Mouse (Mus musculus): Measurements from ENCODE around the gene Acpp. TPM values are rescaled to one million over a fixed set of nuclear protein-coding genes. Genes with fewer than 3 reads are reported as not detected.

Acpp gene
- polyA plus RNA-seq, 1 experiment from 2014 or later = 0.09 TPM

- Histone ChIP-seq H3K4me2 (no peak overlapping the region), H3K4me1 (peaks cover 11% of the 10 kb centered on the region), H3K27ac (no peak overlapping the region), H3K36me3 (replicated peaks) (no peaks in the 10 kb centered on the region), H3K4me3 (replicated peaks) (no peak overlapping the region), H3K9ac (no peak overlapping the region), H3K9me3 (no peaks in the 10 kb centered on the region), H3K27me3 (no peaks in the 10 kb centered on the region)
- no peak for ATAC-seq (ENCODE audit: low FRiP score)
- WGBS = 90% methylated on average over 5 of the region's 5 CpGs
These were observed 1.9 kb upstream of the Acpp start for GRCm38 (mm10) chr9:104339483-104339882.

- Histone ChIP-seq H3K27ac (no peak overlapping the region), H3K4me2 (no peak overlapping the region), H3K9me3 (no peaks in the 10 kb centered on the region), H3K36me3 (replicated peaks) (no peaks in the 10 kb centered on the region), H3K9ac (no peak overlapping the region), H3K27me3 (no peaks in the 10 kb centered on the region), H3K4me3 (replicated peaks) (no peak overlapping the region), H3K4me1 (peaks cover 11% of the 10 kb centered on the region)
- ATAC-seq (ENCODE audit: low FRiP score) = no peak
- WGBS = 89% methylated on average over 18 of the region's 18 CpGs
These were observed 1.2 kb upstream of the Acpp start for GRCm38 (mm10) chr9:104338489-104339427.

GRCm38 (mm10) chr9:104331301-104331700, 6.2 kb downstream of the Acpp start:
- Histone ChIP-seq H3K4me1 (no peaks in the 10 kb centered on the region), H3K4me2 (no peak overlapping the region), H3K9me3 (no peaks in the 10 kb centered on the region), H3K27me3 (no peaks in the 10 kb centered on the region), H3K36me3 (replicated peaks) (no peaks in the 10 kb centered on the region), H3K9ac (no peak overlapping the region), H3K27ac (no peak overlapping the region), H3K4me3 (replicated peaks) (no peak overlapping the region)
- no peak for ATAC-seq (ENCODE audit: low FRiP score)
- 90% methylated on average over 5 of the region's 5 CpGs for WGBS

- no peak overlapping the region for H3K4me3 ChIP-seq (replicated peaks)
- H3K4me1 ChIP-seq = no peaks in the 10 kb centered on the region
- H3K27me3 ChIP-seq = no peaks in the 10 kb centered on the region
- 69% methylated on average over 4 of the region's 4 CpGs for WGBS
- H3K27ac ChIP-seq = no peak overlapping the region
- no peak overlapping the region for H3K4me2 ChIP-seq
- no peak for ATAC-seq (ENCODE audit: low FRiP score)
- H3K36me3 ChIP-seq (replicated peaks) = no peaks in the 10 kb centered on the region
- H3K9ac ChIP-seq = no peak overlapping the region
- H3K9me3 ChIP-seq = no peaks in the 10 kb centered on the region
These were observed 8.9 kb downstream of the Acpp start for GRCm38 (mm10) chr9:104328655-104329054.

- WGBS = 76% methylated on average over 7 of the region's 7 CpGs
- no peaks in the 10 kb centered on the region for H3K9me3 ChIP-seq
- no peak for ATAC-seq (ENCODE audit: low FRiP score)
These were observed 16.0 kb downstream of the Acpp start for GRCm38 (mm10) chr9:104321519-104321918.

GRCm38 (mm10) chr9:104316351-104316750, 21.2 kb downstream of the Acpp start:
- no peaks in the 10 kb centered on the region for H3K36me3 ChIP-seq (replicated peaks)
- no peak overlapping the region for H3K9ac ChIP-seq
- H3K9me3 ChIP-seq = no peaks in the 10 kb centered on the region
- no peak overlapping the region for H3K4me3 ChIP-seq (replicated peaks)
- no peaks in the 10 kb centered on the region for H3K4me1 ChIP-seq
- 90% methylated on average over 11 of the region's 11 CpGs for WGBS
- no peak overlapping the region for H3K4me2 ChIP-seq
- no peak overlapping the region for H3K27ac ChIP-seq
- ATAC-seq (ENCODE audit: low FRiP score) = no peak
- 0 out of 2 replicates have a peak, but pooled peaks cover 3% of the 10 kb centered on the region for H3K27me3 ChIP-seq

More at GRCm38 (mm10) chr9:104321519-104321918, 16.0 kb downstream of the Acpp start:
- no peak overlapping the region for H3K4me2 ChIP-seq
- no peak overlapping the region for H3K4me3 ChIP-seq (replicated peaks)
- H3K4me1 ChIP-seq = no peaks in the 10 kb centered on the region
- no peaks in the 10 kb centered on the region for H3K27me3 ChIP-seq
- no peak overlapping the region for H3K27ac ChIP-seq
- no peaks in the 10 kb centered on the region for H3K36me3 ChIP-seq (replicated peaks)
- H3K9ac ChIP-seq = no peak overlapping the region

- Histone ChIP-seq H3K4me3 (replicated peaks) (no peak overlapping the region), H3K9me3 (no peaks in the 10 kb centered on the region), H3K4me2 (no peak overlapping the region), H3K4me1 (no peaks in the 10 kb centered on the region), H3K27me3 (0 out of 2 replicates have a peak, but pooled peaks cover 3% of the 10 kb centered on the region), H3K36me3 (replicated peaks) (no peaks in the 10 kb centered on the region), H3K9ac (no peak overlapping the region), H3K27ac (no peak overlapping the region)
- WGBS = 13% methylated on average over 10 of the region's 10 CpGs
- peak; percentile 36; the same call in 1 of the 2 replicates for ATAC-seq (ENCODE audit: low FRiP score)
These were observed 22.0 kb downstream of the Acpp start for GRCm38 (mm10) chr9:104315499-104315898.

- WGBS = 12% methylated on average over 6 of the region's 6 CpGs
- no peak overlapping the region for H3K27ac ChIP-seq
- no peaks in the 10 kb centered on the region for H3K4me1 ChIP-seq
- H3K9me3 ChIP-seq = no peaks in the 10 kb centered on the region
- H3K9ac ChIP-seq = no peak overlapping the region
- no peak for ATAC-seq (ENCODE audit: low FRiP score)
- no peaks in the 10 kb centered on the region for H3K36me3 ChIP-seq (replicated peaks)
- no peak overlapping the region for H3K4me3 ChIP-seq (replicated peaks)
- no peaks in the 10 kb centered on the region for H3K27me3 ChIP-seq
- no peak overlapping the region for H3K4me2 ChIP-seq
These were observed 30.8 kb downstream of the Acpp start for GRCm38 (mm10) chr9:104306734-104307133.

GRCm38 (mm10) chr9:104305333-104306111, 32.0 kb downstream of the Acpp start:
- no peaks in the 10 kb centered on the region for H3K4me1 ChIP-seq
- no peak overlapping the region for H3K27ac ChIP-seq
- WGBS = 94% methylated on average over 6 of the region's 6 CpGs
- no peak overlapping the region for H3K9ac ChIP-seq
- H3K9me3 ChIP-seq = no peaks in the 10 kb centered on the region
- ATAC-seq (ENCODE audit: low FRiP score) = no peak
- no peaks in the 10 kb centered on the region for H3K36me3 ChIP-seq (replicated peaks)
- no peak overlapping the region for H3K4me2 ChIP-seq
- H3K4me3 ChIP-seq (replicated peaks) = no peak overlapping the region
- H3K27me3 ChIP-seq = no peaks in the 10 kb centered on the region

- Histone ChIP-seq H3K4me1 (no peaks in the 10 kb centered on the region), H3K4me2 (no peak overlapping the region), H3K27ac (no peak overlapping the region), H3K4me3 (replicated peaks) (no peak overlapping the region), H3K9me3 (no peaks in the 10 kb centered on the region), H3K9ac (no peak overlapping the region), H3K27me3 (no peaks in the 10 kb centered on the region), H3K36me3 (replicated peaks) (no peaks in the 10 kb centered on the region)
- ATAC-seq (ENCODE audit: low FRiP score) = no peak
- 80% methylated on average over 10 of the region's 10 CpGs for WGBS
These were observed 32.7 kb downstream of the Acpp start for GRCm38 (mm10) chr9:104304800-104305199.

GRCm38 (mm10) chr9:104304376-104304775, 33.2 kb downstream of the Acpp start:
- WGBS = 81% methylated on average over 4 of the region's 4 CpGs
- H3K9ac ChIP-seq = no peak overlapping the region
- H3K4me3 ChIP-seq (replicated peaks) = no peak overlapping the region
- H3K27me3 ChIP-seq = no peaks in the 10 kb centered on the region
- no peak overlapping the region for H3K4me2 ChIP-seq
- H3K27ac ChIP-seq = no peak overlapping the region
- H3K9me3 ChIP-seq = no peaks in the 10 kb centered on the region
- no peaks in the 10 kb centered on the region for H3K36me3 ChIP-seq (replicated peaks)
- no peak for ATAC-seq (ENCODE audit: low FRiP score)
- no peaks in the 10 kb centered on the region for H3K4me1 ChIP-seq

- H3K27me3 ChIP-seq = no peaks in the 10 kb centered on the region
- H3K9ac ChIP-seq = no peak overlapping the region
- no peak overlapping the region for H3K4me2 ChIP-seq
- H3K36me3 ChIP-seq (replicated peaks) = no peaks in the 10 kb centered on the region
- no peak overlapping the region for H3K27ac ChIP-seq
- WGBS = 85% methylated on average over 12 of the region's 12 CpGs
- no peak for ATAC-seq (ENCODE audit: low FRiP score)
- H3K4me1 ChIP-seq = no peaks in the 10 kb centered on the region
- H3K9me3 ChIP-seq = no peaks in the 10 kb centered on the region
- no peak overlapping the region for H3K4me3 ChIP-seq (replicated peaks)
These were observed 37.0 kb downstream of the Acpp start for GRCm38 (mm10) chr9:104300569-104300968.
